Mouse (Mus musculus) forebrain, postnatal 0 days (tissue): ENCODE results near the gene Pi4ka. TPM values are rescaled to one million over a fixed set of nuclear protein-coding genes. Genes with fewer than 3 reads are reported as not detected.

ENCODE experiments used
- ATAC-seq: fragments of 200-750 bp; cut with Nextera tagmentation; 2 replicates; pipeline ENCODE4 v1.8.0; 2017; ENCODE audit warnings: mild to moderate bottlenecking, moderate library complexity
- DNase-seq: peaks from one replicate; pipeline ENCODE4 v3.0.0-alpha.2; 2015
- H3K27ac ChIP-seq: fragments of 300-500 bp; sonication (generic); 2 replicates; pipeline ENCODE4 v1.5.1; 2014; ENCODE audit warnings: low read depth, mild to moderate bottlenecking, antibody characterized with exemption, low read length, moderate library complexity, mixed read lengths
- H3K27me3 ChIP-seq: fragments of 300-500 bp; sonication (generic); 2 replicates; pipeline ENCODE4 v1.6.1; 2014; ENCODE audit warnings: mild to moderate bottlenecking, low read length, mixed read lengths; ENCODE audit not compliant: insufficient read depth
- H3K36me3 ChIP-seq: fragments of 300-500 bp; sonication (generic); 2 replicates; pipeline ENCODE4 v1.6.1; 2014; ENCODE audit warnings: mild to moderate bottlenecking, moderate library complexity; ENCODE audit not compliant: insufficient read depth
- H3K4me1 ChIP-seq: fragments of 300-500 bp; sonication (generic); 2 replicates; pipeline ENCODE4 v1.6.1; 2014; ENCODE audit warnings: antibody characterized with exemption; ENCODE audit not compliant: insufficient read depth
- H3K4me2 ChIP-seq: fragments of 300-500 bp; sonication (generic); 2 replicates; pipeline ENCODE4 v1.6.1; 2014; ENCODE audit warnings: low read depth, mild to moderate bottlenecking, moderate library complexity
- H3K4me3 ChIP-seq: fragments of 300-500 bp; sonication (generic); 2 replicates; pipeline ENCODE4 v1.5.1; 2014; ENCODE audit warnings: low read depth, low read length, mixed read lengths
- H3K9ac ChIP-seq: fragments of 300-500 bp; sonication (generic); 2 replicates; pipeline ENCODE4 v1.6.1; 2014; ENCODE audit warnings: mild to moderate bottlenecking
- H3K9me3 ChIP-seq: fragments of 300-500 bp; sonication (generic); 2 replicates; pipeline ENCODE4 v1.6.1; 2016; ENCODE audit warnings: low read length
- CTCF ChIP-seq: sonication (generic); IDR thresholded peaks from 2 replicates; pipeline ENCODE4 v1.5.1; 2016; ENCODE audit warnings: antibody characterized with exemption, control low read depth, low read depth
- WGBS: fragments of 180-500 bp; shearing (Covaris S2); extraction: QIAGEN DNeasy Blood & Tissue Kit; methylation state at CpG from one replicate; pipeline ENCODE4 v1.1.7; 2014; 5-methylcytosine and 5-hydroxymethylcytosine counted together
- polyA plus RNA-seq: library from polyadenylated mRNA; unstranded; fragments of >200 nt; fragmentation: Nextera tagmentation; extraction: Ambion mirVana; gene quantifications from 2 replicates; pipeline ENCODE4 v1.2.1, GENCODE M21; 2015
- total RNA-seq: library from RNA; depleted of rRNA; stranded (reverse); fragments of >200 nt; gene quantifications from 2 replicates; pipeline ENCODE4 v1.2.3, GENCODE M21; 2014; rRNA removed

Pi4ka gene
- total RNA-seq, result 106 and 107 TPM in 2 replicates
- polyA plus RNA-seq, result 32.6 and 41.2 TPM in 2 replicates

DNA sequence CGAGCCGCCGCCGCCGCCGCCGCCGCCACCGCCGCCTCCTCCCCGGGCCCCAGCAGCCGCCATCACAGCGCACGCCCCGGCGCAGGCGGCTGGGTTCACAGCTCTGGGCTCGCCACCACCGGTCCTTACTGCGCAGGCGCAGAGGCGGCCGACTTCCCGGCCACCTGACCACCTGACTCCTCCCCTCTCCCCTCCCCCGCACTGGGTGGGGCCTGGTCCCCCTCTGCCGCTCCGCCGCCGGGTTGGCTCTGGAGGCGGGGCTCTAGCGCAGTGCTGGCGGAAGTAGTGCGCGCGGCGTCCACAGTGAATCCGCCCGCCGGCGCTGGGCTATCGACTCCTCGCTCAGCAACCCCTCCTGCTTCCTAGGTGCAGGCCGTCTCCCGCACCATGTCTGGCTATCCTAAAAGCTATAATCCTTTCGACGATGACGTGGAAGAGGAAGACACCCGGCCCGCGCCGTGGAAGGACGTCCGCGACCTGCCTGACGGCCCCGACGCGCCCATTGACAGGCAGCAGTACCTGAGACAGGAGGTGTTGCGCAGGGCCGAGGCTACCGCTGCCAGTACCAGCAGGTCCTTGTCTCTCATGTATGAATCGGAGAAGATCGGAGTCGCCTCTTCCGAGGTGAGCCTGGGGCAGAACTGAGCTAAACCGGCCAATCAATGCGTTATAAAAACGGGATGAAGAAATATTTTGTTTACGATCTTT lies at the start of gene Pi4ka, which contains the start of gene Snap29:
Gene Pi4ka (minus strand): TSS at position 579 of the 708 bp plus-strand sequence.
Gene Snap29 (plus strand): TSS at position 251 of the 708 bp plus-strand sequence.
- Histone ChIP-seq H3K36me3 (0 out of 2 replicates have a peak, but pooled peaks cover 8% of the 10 kb centered on the region), H3K4me1 (peaks cover 21% of the 10 kb centered on the region), H3K4me3 (peak within 1 kb of the TSS; percentile 60), H3K9ac (peak within 1 kb of the TSS; percentile 85), H3K27me3 (no peaks in the 10 kb centered on the region), H3K27ac (peak within 1 kb of the TSS; percentile 87), H3K4me2 (peak within 1 kb of the TSS; percentile 58), H3K9me3 (no peaks in the 10 kb centered on the region)
- no peak; the same call in 1 of the 2 replicates for TF ChIP-seq CTCF
- ATAC-seq, result peak; percentile 97
- DNase-seq, result peak; percentile 99
- WGBS, result 3% methylated on average over 63 of the region's 69 CpGs

DNA sequence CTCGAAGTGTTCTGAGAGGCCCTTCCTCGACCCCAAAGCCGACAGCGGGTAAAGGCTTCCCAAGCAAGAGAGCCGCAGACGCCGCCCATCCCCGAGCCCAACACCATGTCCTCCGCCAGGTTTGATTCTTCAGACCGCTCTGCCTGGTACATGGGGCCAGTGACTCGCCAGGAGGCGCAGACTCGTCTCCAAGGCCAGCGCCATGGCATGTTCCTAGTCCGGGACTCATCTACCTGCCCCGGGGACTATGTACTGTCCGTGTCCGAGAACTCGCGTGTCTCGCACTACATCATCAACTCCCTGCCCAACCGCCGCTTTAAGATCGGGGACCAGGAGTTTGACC lies 46.2 kb upstream of the Pi4ka start:
- Histone ChIP-seq H3K9me3 (no peaks in the 10 kb centered on the region), H3K36me3 (peaks cover 8% of the 10 kb centered on the region), H3K4me2 (peak overlapping the region; percentile 88), H3K4me3 (peak overlapping the region; percentile 98), H3K9ac (peak overlapping the region; percentile 98), H3K27me3 (no peaks in the 10 kb centered on the region), H3K4me1 (peaks cover 15% of the 10 kb centered on the region), H3K27ac (peak overlapping the region; percentile 98)
- no peak for TF ChIP-seq CTCF
- WGBS, result under 1% methylated on average over 24 of the region's 24 CpGs
- ATAC-seq (peak; percentile 49), DNase-seq (peak; percentile 63)

DNA sequence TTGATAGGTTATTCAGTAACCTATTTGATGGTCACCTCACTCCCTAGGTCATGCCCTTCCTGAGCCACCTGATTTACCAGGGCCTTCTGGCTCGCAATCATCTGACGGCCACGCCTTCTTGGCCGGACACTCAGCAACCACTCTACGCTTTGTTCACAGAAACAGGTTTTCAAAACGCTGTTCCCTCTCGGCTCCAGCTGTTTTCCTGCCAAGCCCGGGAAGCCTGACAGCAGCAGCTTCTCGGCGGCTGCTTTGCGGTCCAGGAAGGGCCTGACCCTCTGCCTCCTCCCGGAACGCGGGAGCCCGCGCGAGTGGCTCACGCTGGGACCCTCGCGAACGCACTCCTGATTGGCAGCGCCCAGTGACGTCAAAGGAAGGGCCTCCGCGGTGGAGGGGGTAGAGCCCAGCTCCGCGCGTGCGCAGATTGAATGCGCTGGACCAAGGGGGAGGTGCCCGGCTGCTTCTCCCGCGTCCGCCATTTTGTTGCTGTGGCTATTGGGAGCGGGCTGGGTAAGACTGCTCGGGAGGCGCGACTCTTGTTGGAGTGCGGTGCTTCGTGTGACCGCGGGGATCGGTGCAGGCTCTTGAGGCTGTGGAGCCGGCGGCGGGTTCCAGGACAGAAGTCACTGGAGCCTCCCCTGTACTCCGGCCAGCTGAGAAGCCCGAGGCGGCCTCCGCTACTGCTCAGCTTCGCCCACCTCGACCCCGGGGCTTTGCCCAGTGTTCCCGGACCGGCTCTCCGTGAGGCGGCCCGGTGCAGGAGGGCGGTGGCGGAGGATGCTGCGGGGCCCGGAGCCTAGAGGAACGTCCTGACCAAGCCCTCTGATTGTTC lies 45.6 kb upstream of the Pi4ka start, which contains the start of gene Crkl:
Gene Crkl (plus strand): TSS at position 447 of the 832 bp plus-strand sequence.
- Histone ChIP-seq H3K9ac (peak within 1 kb of the TSS; percentile 98), H3K4me3 (peak within 1 kb of the TSS; percentile 98), H3K4me1 (peaks cover 15% of the 10 kb centered on the region), H3K9me3 (no peaks in the 10 kb centered on the region), H3K27ac (peak within 1 kb of the TSS; percentile 98), H3K36me3 (peaks cover 8% of the 10 kb centered on the region; the same call in 1 of the 2 replicates), H3K27me3 (no peaks in the 10 kb centered on the region), H3K4me2 (peak within 1 kb of the TSS; percentile 88)
- no peak; the same call in 1 of the 2 replicates for TF ChIP-seq CTCF
- 1% methylated on average over 63 of the region's 63 CpGs for WGBS
- DNase-seq (peak; percentile 99), ATAC-seq (peak; percentile 96)

DNA sequence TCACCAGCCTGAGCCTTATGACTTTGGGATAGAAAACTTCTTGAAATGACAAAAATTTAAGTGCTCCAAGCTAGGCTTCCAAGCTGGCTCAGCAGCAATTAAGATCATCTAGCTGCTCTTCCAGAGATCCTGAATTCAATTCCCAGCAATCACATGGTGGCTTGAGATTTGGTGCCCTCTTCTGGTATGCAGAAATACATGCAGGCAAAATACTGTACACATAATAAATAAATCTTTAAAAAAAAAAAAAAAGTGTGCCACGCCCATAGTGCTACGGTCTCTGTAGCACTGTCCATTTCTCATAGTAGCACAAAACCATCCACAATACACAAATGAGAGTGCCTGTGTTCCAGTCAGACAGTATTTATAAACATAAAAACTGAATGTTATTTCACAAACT lies 26.5 kb upstream of the Pi4ka start:
- Histone ChIP-seq H3K4me3 (no peak overlapping the region), H3K36me3 (peaks cover 19% of the 10 kb centered on the region), H3K27me3 (no peaks in the 10 kb centered on the region), H3K4me1 (no peaks in the 10 kb centered on the region), H3K27ac (no peak overlapping the region), H3K9ac (no peak overlapping the region), H3K9me3 (no peaks in the 10 kb centered on the region), H3K4me2 (no peak overlapping the region)
- TF ChIP-seq CTCF, result peak; percentile 53
- ATAC-seq (no peak), DNase-seq (peak; percentile 4)
- WGBS, result 85% methylated on average over 2 of the region's 2 CpGs

DNA sequence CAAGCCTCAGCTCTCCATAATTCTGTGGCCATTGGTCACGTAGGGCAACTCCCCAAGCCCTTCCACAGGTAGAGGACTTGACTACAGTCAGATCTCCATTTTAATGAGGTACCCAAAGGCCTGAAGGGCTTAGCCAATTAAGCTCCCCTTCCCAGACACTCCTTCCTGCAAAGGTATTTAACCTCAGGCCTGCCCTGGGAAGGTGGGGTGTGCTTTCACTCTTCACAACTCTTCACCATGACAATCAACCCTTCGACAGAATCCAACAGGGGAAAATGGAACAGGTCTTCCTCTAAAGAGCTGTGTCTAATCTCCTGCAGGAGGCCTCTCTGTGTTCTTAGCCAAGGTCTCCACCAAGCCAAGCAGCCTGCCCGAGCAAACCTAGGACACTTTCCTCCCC lies 16.9 kb upstream of the Pi4ka start:
- peaks cover 58% of the 10 kb centered on the region for H3K36me3 ChIP-seq
- H3K4me1 ChIP-seq, result no peaks in the 10 kb centered on the region
- WGBS, result 85% methylated on average over 3 of the region's 3 CpGs

DNA sequence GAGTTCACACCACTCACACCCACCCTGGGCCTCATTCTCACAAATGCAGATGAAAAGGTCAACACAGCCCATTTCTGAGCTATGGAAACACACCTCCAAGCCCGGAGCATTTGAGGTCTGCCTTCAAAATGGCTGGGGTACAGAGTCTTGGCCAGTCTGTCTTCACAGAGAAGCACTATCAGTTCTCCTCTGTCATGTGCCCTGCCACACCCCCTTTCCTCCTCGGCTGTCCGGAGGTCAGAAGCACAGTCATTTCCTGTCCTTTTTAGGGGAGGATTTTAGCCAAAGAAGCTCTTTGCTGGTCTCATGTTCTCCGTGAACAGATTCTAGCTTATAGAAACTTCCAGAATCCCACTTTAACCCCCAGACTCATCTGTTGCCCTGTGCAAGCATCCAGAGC lies 4.1 kb upstream of the Pi4ka start:
- ATAC-seq (no peak), DNase-seq (no peak)
- Histone ChIP-seq H3K9ac (no peak overlapping the region), H3K4me1 (peaks cover 12% of the 10 kb centered on the region), H3K27ac (no peak overlapping the region), H3K9me3 (no peaks in the 10 kb centered on the region), H3K4me2 (no peak overlapping the region), H3K36me3 (0 out of 2 replicates have a peak, but pooled peaks cover 8% of the 10 kb centered on the region), H3K27me3 (no peaks in the 10 kb centered on the region), H3K4me3 (no peak overlapping the region)
- TF ChIP-seq CTCF, result no peak
- 86% methylated on average over 4 of the region's 4 CpGs for WGBS

More for the DNA sequence above, 16.9 kb upstream of the Pi4ka start:
- no peaks in the 10 kb centered on the region for H3K9me3 ChIP-seq
- TF ChIP-seq CTCF, result no peak
- DNase-seq, result no peak
- H3K27me3 ChIP-seq, result no peaks in the 10 kb centered on the region
- ATAC-seq, result no peak
- no peak overlapping the region for H3K4me2 ChIP-seq
- no peak overlapping the region for H3K27ac ChIP-seq
- H3K9ac ChIP-seq, result no peak overlapping the region
- no peak overlapping the region for H3K4me3 ChIP-seq
